Mouse (Mus musculus) stomach, embryonic 16.5 days (tissue): ENCODE results near the gene Zfp142. TPM values are rescaled to one million over a fixed set of nuclear protein-coding genes. Genes with fewer than 3 reads are reported as not detected.

ENCODE experiments used
- ATAC-seq: fragments of 200-750 bp; cut with Nextera tagmentation; 2 replicates; pipeline ENCODE4 v1.8.0; 2017; ENCODE audit warnings: moderate number of reproducible peaks, moderate TSS enrichment; ENCODE audit not compliant: insufficient read depth, low FRiP score
- H3K27ac ChIP-seq: fragments of 300-500 bp; sonication (generic); 2 replicates; pipeline ENCODE4 v1.5.1; 2014; ENCODE audit warnings: low read length
- H3K27me3 ChIP-seq: fragments of 300-500 bp; sonication (generic); 2 replicates; pipeline ENCODE4 v1.6.1; 2014; ENCODE audit warnings: low read length, control low read depth, mixed read lengths; ENCODE audit not compliant: control insufficient read depth, insufficient read depth
- H3K36me3 ChIP-seq: fragments of 300-500 bp; sonication (generic); 2 replicates; pipeline ENCODE4 v1.6.1; 2014; ENCODE audit warnings: low read length; ENCODE audit not compliant: control insufficient read depth, insufficient read depth
- H3K4me1 ChIP-seq: fragments of 300-500 bp; sonication (generic); 2 replicates; pipeline ENCODE4 v1.6.1; 2014; ENCODE audit warnings: low read length, control low read depth, mixed read lengths; ENCODE audit not compliant: control insufficient read depth, insufficient read depth
- H3K4me2 ChIP-seq: fragments of 300-500 bp; sonication (generic); 2 replicates; pipeline ENCODE4 v1.6.1; 2014; ENCODE audit warnings: low read depth, low read length, mixed read lengths
- H3K4me3 ChIP-seq: fragments of 300-500 bp; sonication (generic); replicated peaks from 2 replicates; pipeline ENCODE4 v1.5.1; 2014; ENCODE audit warnings: mild to moderate bottlenecking, low read length
- H3K9ac ChIP-seq: fragments of 300-500 bp; sonication (generic); 2 replicates; pipeline ENCODE4 v1.6.1; 2014; ENCODE audit warnings: low read length
- H3K9me3 ChIP-seq: fragments of 300-500 bp; sonication (generic); replicated peaks from 2 replicates; pipeline ENCODE4 v1.6.1; 2016; ENCODE audit warnings: low read length, control low read depth; ENCODE audit not compliant: control insufficient read depth
- WGBS: fragments of 180-500 bp; shearing (Covaris S2); extraction: QIAGEN DNeasy Blood & Tissue Kit; methylation state at CpG from one replicate; pipeline ENCODE4 v1.1.7; 2014; 5-methylcytosine and 5-hydroxymethylcytosine counted together
- polyA plus RNA-seq: library from polyadenylated mRNA; unstranded; fragments of >200 nt; fragmentation: Nextera tagmentation; extraction: Ambion mirVana; gene quantifications from 2 replicates; pipeline ENCODE4 v1.2.1, GENCODE M21; 2015

The Zfp142 gene
- polyA plus RNA-seq: 5.0 and 5.3 TPM in 2 replicates

GRCm38 (mm10) chr1:74587773-74588445, at the start of gene Zfp142, which contains the start of gene Bcs1l:
Zfp142 (minus strand) TSS chr1:74588246.
Bcs1l (plus strand) TSS chr1:74588289.
- Histone ChIP-seq H3K27ac (peak within 1 kb of the TSS; percentile 90), H3K9me3 (no peaks in the 10 kb centered on the region), H3K9ac (peak within 1 kb of the TSS; percentile 88), H3K4me2 (peak within 1 kb of the TSS; percentile 97), H3K27me3 (no peaks in the 10 kb centered on the region), H3K4me3 (peak within 1 kb of the TSS; percentile 91), H3K36me3 (0 out of 2 replicates have a peak, but pooled peaks cover 2% of the 10 kb centered on the region), H3K4me1 (peaks cover 17% of the 10 kb centered on the region)
- ATAC-seq: peak; percentile 99
- under 1% methylated on average over 48 of the region's 48 CpGs for WGBS

- Histone ChIP-seq H3K27me3 (no peaks in the 10 kb centered on the region), H3K4me2 (no peak overlapping the region), H3K36me3 (no peaks in the 10 kb centered on the region), H3K9me3 (no peaks in the 10 kb centered on the region), H3K9ac (no peak overlapping the region), H3K4me1 (no peaks in the 10 kb centered on the region), H3K4me3 (no peak overlapping the region), H3K27ac (no peak overlapping the region)
- no peak for ATAC-seq
- WGBS: 86% methylated on average over 4 of the region's 4 CpGs
These were observed 44.7 kb upstream of the Zfp142 start for GRCm38 (mm10) chr1:74632734-74633133.

- Histone ChIP-seq H3K9me3 (no peaks in the 10 kb centered on the region), H3K4me2 (no peak overlapping the region), H3K36me3 (no peaks in the 10 kb centered on the region), H3K27ac (no peak overlapping the region), H3K4me1 (no peaks in the 10 kb centered on the region), H3K9ac (no peak overlapping the region), H3K27me3 (no peaks in the 10 kb centered on the region), H3K4me3 (no peak overlapping the region)
- 42% methylated on average over 7 of the region's 7 CpGs for WGBS
- ATAC-seq: no peak
These were observed 40.0 kb upstream of the Zfp142 start for GRCm38 (mm10) chr1:74628001-74628400.

GRCm38 (mm10) chr1:74626076-74626475, 38.0 kb upstream of the Zfp142 start:
- Histone ChIP-seq H3K4me1 (no peaks in the 10 kb centered on the region), H3K36me3 (no peaks in the 10 kb centered on the region), H3K9ac (no peak overlapping the region), H3K4me2 (no peak overlapping the region), H3K9me3 (no peaks in the 10 kb centered on the region), H3K27ac (no peak overlapping the region), H3K27me3 (no peaks in the 10 kb centered on the region), H3K4me3 (no peak overlapping the region)
- ATAC-seq: no peak
- 86% methylated on average over 4 of the region's 4 CpGs for WGBS

GRCm38 (mm10) chr1:74624183-74624582, 36.1 kb upstream of the Zfp142 start:
- WGBS: 80% methylated on average over 1 of the region's 1 CpGs
- no peak for ATAC-seq
- Histone ChIP-seq H3K9ac (no peak overlapping the region), H3K4me1 (no peaks in the 10 kb centered on the region), H3K9me3 (no peaks in the 10 kb centered on the region), H3K27me3 (no peaks in the 10 kb centered on the region), H3K4me2 (no peak overlapping the region), H3K4me3 (no peak overlapping the region), H3K27ac (no peak overlapping the region), H3K36me3 (no peaks in the 10 kb centered on the region)

GRCm38 (mm10) chr1:74601267-74601962, 13.4 kb upstream of the Zfp142 start, which contains the start of the genes Rnf25 and Stk36:
Rnf25 (minus strand) TSS chr1:74601397.
Stk36 (plus strand) TSS chr1:74601445.
- H3K4me1 ChIP-seq: peaks cover 13% of the 10 kb centered on the region
- ATAC-seq: peak; percentile 86
- H3K27ac ChIP-seq: peak within 1 kb of the TSS; percentile 60; the same call in 1 of the 2 replicates
- peaks cover 9% of the 10 kb centered on the region; the same call in 1 of the 2 replicates for H3K36me3 ChIP-seq
- H3K4me2 ChIP-seq: peak within 1 kb of the TSS; percentile 75
- WGBS: 9% methylated on average over 25 of the region's 25 CpGs
- peak within 1 kb of the TSS; percentile 90 for H3K4me3 ChIP-seq
- H3K9ac ChIP-seq: peak within 1 kb of the TSS; percentile 88
- no peaks in the 10 kb centered on the region for H3K27me3 ChIP-seq
- no peaks in the 10 kb centered on the region for H3K9me3 ChIP-seq

GRCm38 (mm10) chr1:74600501-74601266, 12.6 kb upstream of the Zfp142 start:
- Histone ChIP-seq H3K4me1 (peaks cover 13% of the 10 kb centered on the region), H3K4me2 (peak overlapping the region; percentile 75), H3K27me3 (no peaks in the 10 kb centered on the region), H3K4me3 (peak overlapping the region; percentile 90), H3K9me3 (no peaks in the 10 kb centered on the region), H3K36me3 (peaks cover 12% of the 10 kb centered on the region; the same call in 1 of the 2 replicates), H3K9ac (peak overlapping the region; percentile 88), H3K27ac (peak overlapping the region; percentile 60; the same call in 1 of the 2 replicates)
- ATAC-seq: peak; percentile 57; the same call in 1 of the 2 replicates
- WGBS: 7% methylated on average over 26 of the region's 26 CpGs

- ATAC-seq: no peak
- WGBS: 83% methylated on average over 8 of the region's 8 CpGs
These were observed 6.4 kb upstream of the Zfp142 start for GRCm38 (mm10) chr1:74594434-74594833.

More at GRCm38 (mm10) chr1:74594434-74594833, 6.4 kb upstream of the Zfp142 start:
- Histone ChIP-seq H3K4me1 (no peaks in the 10 kb centered on the region), H3K9ac (no peak overlapping the region), H3K27ac (no peak overlapping the region), H3K27me3 (no peaks in the 10 kb centered on the region), H3K4me2 (no peak overlapping the region), H3K9me3 (no peaks in the 10 kb centered on the region), H3K36me3 (peaks cover 31% of the 10 kb centered on the region), H3K4me3 (no peak overlapping the region)
